Mouse (Mus musculus) gastrocnemius, postnatal 25 days (tissue): ENCODE results near the gene Ppp2r5e. TPM values are rescaled to one million over a fixed set of nuclear protein-coding genes. Genes with fewer than 3 reads are reported as not detected.

Experiments used
- DNase-seq: peaks from one replicate; pipeline ENCODE4 v3.0.0; 2022
- long read RNA-seq, 2 experiments: library from polyadenylated mRNA; stranded (forward); transcript quantifications; one replicate each; pipeline ENCODE4 v2.0.0; 2021
- total RNA-seq, 2 experiments: library from RNA; stranded (reverse); gene quantifications; 1 replicate in 1 of 2; 2 replicates in 1 of 2; pipeline ENCODE4 v1.2.3; 2021

Ppp2r5e gene
- total RNA-seq: 10 to 100 TPM; 25.3 to 26.7 TPM
- long read RNA-seq, experiment 1, full-length matches to known transcripts: 13 of 19 reads
- long read RNA-seq, experiment 1, partial matches to known transcripts: 1 of 19 reads
- long read RNA-seq, experiment 1, other reads (novel, unspliced or antisense): 5 of 19 reads
- long read RNA-seq, experiment 2, full-length matches to known transcripts: 20 of 27 reads
- long read RNA-seq, experiment 2, partial matches to known transcripts: 0 of 27 reads
- long read RNA-seq, experiment 2, other reads (novel, unspliced or antisense): 7 of 27 reads

DNA sequence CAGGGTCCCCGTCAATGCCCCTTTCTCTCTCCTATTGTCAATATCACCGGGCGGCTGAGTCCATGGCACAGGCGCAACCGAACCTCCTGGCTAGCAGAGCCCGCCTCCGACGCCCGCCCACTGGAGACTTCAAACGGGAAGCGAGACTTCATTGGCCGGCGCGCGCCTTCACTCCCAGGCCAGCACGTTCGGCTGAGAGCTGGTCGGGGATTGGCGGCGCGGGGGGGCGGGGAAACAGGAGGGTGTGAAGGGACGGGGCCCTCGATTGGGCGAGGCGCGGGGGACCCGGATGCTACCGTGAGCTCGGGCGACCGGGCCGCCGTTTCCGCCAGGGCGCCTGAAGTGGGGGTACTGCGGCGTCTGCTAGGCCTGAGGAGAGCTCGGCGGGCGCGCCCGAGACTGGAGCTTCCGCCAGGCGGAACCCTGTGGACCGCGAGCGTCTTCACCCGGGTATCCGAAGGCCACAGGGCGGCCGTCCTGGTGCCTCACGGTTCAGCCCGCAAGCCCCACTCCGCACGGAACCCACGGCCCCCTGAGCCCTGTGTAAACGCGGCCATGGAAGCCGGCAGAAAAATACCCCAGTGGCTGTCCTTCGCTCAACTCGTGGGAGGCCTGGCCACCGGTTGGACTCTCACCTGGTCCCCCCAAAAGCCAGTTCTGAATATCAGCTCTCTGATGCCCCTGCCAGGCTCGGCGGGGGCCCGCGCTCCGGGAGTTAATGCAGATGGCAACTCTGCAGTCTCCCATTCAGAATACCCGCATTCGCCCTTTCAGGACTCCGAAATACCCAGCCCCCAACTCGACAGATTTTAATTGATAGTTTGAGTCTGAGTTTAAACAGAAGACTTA is at the start of gene Ppp2r5e:
Ppp2r5e (minus strand) TSS at position 92 of the 849 bp plus-strand sequence.
- DNase-seq: peak; percentile 100

DNA sequence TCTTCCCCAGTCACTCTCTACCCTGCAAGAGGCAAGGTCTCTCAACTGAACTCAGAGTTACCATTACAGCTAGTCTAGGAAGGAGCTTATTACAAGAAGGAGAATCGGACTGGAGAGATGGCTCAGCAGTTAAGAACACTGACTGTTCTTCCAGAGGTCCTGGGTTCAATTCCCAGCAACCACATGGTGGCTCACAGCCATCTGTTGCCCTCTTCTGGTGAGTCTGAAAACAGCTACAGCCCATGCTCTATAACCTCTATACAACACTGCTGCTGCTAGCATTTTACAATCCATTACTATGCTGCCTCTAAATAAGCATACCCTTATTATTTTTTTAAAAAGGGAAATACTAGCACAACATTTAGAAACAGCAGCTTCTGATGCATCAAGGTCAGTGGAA is 49.7 kb upstream of the Ppp2r5e start:
- no peak for DNase-seq

DNA sequence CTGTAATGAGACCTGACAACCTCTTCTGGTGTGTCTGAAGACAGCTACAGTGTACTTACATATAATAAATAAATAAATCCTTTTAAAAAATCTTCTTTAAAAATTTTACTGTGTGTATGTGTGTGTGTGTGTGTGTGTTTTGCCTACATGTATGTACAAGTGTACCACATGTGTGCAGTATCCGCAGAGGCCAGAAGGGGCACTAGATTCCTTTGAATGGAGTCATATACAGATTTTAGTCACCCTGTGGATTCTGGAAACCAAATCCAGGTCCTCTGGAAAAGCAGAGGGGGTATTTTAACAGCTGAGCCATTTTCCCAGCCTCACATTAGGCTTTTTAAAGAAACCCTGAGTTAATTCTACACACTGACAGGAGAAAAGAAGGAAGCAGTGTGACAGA is 45.7 kb upstream of the Ppp2r5e start:
- no peak for DNase-seq

DNA sequence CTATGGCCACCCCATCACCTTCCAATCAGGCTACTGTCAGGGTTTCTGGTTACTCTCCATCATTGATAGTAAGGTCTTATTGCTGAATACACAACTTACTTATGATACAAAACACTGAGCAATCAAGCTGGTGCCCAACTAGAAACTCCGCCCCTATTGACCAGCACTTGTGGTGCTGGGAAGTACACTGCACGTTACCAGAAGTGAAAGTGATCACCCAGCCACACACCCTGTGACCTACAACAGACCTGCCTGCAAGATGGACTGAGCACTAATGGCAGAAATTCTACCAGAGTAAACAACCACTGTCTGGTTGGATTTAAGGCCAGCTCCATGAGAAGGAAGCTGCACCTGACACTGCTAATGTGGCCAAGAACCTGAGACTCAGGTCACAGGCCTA is 42.3 kb upstream of the Ppp2r5e start:
- DNase-seq: no peak

DNA sequence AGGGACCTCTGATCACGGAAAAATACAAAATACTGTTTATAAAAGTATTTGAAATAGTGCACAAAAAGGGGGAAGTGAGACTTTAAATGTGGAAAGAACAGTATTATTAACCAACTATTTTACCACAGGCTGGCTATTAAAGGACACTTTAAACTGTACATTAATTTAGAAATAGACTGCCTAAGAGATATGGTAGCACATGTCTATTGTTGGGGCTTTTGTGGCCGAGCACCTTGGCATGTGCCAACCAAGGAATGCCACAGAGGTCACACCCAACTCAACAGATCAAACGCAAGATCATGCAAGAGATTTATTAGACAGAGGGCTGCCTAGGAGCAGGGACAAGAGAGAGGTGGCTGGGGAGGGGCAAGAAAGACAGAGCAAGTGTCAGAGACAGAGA is 41.1 kb upstream of the Ppp2r5e start:
- no peak for DNase-seq

DNA sequence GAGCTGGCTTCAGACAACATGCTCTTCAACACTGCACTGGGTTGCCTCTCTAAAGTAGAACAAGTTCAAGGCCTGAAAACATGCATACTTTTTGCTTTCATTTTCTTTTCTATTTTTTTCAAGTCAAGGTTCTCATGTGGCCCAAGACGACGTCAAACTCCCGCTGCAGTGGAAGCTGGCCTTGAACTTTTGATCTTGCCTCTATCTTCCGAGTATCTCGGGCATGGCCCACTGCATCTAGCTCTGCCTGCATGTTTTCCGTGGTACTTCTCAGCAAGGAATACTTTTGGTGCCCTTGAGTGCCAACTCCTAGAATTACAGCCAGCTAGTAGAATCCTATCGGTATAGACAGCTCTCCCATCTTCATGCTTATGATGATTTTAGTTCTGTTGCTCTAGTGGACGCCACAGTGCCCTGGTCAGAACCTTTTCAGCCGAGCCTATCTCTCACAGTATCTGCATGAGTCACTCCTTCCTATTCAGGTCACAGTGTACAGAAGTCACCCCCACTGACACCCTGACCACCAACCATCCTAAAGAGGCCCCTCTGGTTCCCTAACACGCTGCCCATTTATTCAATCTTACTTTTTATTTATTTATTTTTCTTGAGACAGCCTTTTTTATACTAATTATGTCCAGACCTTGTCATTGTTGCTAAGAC is 39.9 kb upstream of the Ppp2r5e start:
- no peak for DNase-seq

DNA sequence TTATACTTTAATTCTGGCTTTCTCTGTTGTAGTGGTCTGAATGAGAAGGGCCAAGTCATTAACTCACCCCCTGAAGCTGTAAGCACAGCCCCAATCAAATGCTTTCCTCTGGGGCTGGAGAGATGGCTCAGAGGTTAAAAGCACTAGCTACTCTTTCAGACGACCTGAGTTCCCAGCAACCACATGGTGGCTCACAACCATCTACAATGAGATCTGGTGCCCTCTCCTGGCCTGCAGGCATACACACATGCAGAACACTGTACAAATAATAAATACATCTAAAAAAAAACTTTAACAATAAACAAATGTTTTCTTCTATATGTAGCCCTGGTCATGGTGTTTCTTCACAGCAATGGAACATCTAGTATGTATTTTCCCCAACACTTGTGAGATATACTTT is 33.6 kb upstream of the Ppp2r5e start:
- DNase-seq: no peak

DNA sequence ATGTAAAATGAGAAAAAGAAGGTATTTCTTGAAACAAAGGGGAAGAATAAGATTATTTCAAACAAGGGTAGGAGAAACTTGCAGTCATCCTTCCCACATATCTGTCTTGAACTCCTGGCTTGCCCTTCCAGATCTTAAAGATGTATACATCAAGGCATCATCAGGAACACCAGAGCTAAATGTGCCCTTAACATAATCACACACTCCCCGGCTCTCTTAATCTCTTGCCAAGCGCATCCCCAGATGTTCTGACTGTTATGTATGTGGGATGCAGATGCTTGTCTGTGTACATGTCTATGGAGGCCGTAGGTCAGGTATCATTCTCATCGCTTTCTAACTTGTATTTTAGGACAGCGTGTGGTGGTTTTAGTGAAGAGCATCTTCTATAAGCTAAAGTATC is 27.2 kb upstream of the Ppp2r5e start:
- DNase-seq: no peak

DNA sequence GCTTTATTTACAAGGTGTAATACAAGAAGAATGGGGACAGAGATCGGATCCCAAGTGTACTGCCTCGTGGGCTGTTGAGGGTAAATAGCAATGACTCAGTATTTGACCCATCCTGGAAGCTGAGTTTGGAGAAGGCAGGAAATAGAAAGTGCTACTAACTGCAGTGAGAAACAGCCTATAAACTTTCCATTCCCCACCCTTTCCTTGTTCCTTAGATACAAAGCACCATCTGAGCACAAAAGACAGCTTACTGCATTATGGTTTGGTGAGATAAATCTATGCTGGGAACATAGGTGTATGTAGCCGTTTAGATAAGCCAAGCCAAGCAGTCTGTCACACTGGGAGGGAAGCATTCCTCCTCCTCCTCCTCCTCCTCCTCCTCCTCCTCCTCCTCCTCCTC is 26.8 kb upstream of the Ppp2r5e start:
- no peak for DNase-seq

DNA sequence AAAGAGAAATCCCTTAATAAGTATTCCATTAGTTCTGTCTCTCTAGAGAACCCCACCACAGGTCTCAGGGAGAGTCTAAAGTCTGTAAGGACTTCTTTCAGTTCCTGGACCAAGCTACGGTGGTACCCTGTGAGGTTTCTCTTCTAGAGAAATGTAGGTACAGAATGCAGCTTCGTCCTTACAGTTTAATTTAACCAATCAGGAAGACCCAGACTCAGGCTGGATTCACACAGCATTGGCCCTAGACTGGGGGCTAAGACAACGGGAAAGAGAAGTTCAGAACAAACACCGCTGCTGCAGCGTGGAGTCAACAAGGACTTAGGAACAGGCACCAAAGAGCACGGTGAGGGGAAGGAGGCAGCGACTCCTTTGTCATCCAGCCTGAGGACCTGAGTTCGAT is 20.8 kb upstream of the Ppp2r5e start:
- DNase-seq: no peak

DNA sequence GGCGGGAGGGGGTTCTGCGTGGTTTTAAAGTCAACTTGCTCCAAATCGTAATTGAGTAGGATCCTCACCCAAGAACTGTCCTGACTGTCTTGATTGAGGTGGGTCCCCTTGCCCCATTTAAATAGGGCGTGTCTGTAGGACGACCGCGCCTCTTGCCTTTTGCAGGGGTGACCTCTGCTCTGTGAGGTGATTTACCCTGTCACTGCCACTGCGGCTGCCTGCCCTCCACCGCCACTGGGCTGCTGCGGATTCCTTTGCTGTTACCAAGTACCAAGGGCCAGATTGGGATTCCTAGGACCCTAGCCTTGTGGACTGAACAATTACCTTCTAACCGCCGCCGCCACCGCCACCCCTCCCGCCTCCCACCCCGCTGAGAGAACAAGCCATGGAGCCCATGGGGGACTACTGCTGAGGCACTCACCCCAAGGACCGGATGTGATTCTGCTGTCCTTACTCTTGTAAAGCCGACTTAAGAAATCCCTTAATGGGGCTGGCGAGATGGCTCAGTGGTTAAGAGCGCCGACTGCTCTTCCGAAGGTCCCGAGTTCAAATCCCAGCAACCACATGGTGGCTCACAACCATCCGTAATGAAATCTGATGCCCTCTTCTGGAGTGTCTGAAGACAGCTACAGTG is 20.2 kb upstream of the Ppp2r5e start:
- no peak for DNase-seq

DNA sequence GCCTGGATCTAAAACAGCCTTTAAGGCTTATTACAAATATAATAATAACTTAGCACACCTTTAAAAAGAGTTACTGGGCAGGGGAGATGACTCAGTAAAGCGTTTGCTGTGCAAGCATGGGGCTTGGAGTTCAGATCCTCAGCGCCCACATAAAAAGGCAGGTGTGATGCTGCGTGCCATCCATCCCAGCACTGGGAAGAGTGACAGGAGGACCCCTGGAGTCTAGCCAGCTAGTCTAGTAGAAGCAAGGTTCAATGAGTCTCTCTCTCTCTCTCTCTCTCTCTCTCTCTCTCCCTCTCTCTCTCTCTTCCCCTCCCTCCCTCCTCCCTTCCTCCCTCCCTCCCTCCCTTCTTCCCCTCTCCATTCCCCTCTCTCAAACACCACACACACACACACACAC is 19.5 kb upstream of the Ppp2r5e start:
- DNase-seq: no peak

DNA sequence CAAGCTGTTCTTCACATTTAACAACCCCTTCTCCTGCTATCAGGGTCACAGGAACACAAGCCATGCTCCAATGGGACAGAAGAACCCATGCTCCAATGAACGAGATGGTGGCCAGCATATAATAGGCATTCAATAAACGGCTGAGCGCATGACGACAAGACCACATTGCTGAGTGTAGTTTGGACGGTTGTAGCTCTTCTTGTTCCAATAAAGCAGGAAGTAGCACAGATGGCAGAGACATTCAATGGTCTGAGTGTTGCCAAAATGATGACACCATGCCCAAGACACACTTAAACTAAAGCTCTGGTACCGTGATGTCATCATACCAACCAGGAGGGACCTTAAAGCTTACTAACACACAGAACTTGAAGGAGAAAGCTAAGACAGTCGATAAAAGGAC is 16.7 kb upstream of the Ppp2r5e start:
- DNase-seq: no peak

DNA sequence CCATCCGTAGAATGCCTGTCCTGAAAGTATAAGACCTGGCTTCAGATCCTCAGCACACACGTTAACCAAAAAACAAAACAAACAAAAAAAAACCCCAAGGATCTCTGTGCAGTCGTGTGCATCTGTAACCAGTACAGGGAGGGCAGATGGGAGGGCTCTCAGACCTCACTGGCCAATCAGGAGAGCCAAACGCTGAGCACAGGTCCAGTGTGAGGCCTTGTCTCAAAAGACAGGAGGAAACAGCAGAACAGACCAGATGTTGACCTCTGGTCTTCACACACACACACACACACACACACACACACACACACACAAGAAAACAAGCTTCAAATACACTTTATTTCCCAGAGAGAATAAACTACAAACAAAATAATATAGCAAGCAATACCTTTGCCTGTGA is 3.4 kb upstream of the Ppp2r5e start:
- DNase-seq: no peak

DNA sequence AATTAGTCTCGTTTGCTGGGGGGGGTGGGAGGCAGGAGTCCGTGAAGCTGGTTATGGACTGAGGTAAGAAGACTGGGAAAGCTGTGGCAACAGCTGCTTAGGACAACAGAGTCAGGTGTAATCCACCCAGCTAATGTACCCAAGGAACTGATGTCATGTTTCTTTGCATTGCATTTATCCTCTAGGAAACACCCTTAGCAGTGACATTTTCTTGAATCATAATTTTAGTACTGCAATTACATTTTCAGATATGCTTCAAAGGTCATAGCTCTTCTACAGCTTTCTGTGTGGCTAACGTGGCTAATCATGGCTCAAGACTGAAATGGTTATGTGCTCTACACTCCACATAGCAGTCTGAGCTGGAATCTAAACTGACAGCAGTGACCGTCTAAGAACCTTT is 2.9 kb upstream of the Ppp2r5e start:
- DNase-seq: no peak

DNA sequence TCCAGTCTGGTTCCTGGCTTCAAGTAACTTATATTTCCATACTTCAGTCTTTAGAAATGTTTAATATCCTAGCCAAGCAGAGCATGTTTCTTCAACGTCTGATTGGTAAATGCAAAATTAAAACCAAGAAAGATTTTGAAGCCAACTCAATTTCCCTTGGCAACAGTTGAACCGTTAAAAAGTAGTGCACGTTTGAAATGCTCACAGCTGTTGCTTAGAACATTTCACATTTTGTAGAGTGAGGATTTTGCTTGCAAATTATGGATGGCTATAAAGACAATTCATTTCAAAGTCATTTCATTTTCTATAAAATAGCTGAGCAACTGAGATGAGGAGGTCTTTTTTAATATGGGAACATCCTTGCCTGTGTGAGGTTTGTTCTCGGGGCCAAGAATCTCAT is 1.7 kb upstream of the Ppp2r5e start:
- no peak for DNase-seq

DNA sequence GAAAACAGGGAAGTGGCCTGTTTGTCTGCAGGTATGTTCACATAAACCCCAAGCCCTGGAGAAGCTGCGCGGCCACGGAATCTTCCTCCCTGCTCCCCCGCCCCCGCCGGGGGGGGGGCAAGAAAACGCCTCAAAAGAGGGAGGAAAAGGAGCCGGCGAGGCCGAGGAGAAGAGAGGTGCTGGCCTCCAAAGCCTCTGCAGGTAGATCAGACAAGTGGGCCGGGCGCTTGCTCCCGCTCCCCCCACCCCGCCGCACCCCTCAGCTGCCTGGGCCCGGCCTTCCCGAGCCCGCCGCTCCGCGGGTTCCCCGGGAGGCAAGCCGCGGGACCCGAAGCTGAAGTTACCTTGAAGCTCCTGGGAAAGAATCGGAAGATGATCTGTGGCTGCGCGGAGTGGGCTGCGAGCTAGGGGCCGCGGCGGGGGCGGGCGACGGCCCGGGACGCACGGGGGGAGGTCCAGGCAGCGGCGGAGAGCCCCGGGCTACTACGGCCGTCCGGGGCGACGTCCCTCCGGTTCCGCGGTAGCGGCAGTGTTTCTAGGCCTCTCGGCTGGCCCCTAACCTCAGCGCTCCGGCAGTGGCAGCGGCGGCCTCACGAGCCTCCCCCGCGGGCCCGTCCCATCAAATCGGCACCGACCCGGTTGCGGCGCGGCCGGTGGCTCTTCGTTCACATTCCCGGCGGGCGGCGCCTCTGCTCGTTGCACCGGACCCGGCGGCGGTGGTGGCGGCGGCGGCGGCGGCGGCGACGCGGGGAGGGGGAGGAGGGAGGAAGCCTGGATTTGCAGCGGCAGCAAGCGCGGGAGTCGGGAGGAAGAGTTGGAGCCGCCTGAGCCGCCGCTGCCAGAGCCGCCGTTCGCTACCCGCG is 523 bp downstream of the Ppp2r5e start:
- peak; percentile 9 for DNase-seq

DNA sequence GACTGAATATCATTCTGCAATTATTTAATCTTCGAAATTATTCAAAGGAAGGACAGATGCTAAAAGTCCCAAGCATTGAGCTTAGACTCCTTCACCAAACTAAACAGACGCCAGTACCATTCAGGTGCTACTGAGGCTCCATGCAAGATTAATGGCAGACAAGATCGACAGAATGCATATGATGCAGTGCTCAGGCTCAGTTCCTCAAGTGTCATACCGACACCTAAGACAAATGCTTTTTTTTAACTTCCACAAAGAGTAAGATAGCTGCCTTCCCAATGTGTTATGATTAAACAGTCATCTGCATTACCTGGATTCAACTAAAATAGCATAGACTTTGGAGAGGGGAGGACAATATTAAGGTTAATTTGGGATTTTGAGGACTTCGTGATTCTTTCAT is 1.6 kb downstream of the Ppp2r5e start:
- DNase-seq: no peak

DNA sequence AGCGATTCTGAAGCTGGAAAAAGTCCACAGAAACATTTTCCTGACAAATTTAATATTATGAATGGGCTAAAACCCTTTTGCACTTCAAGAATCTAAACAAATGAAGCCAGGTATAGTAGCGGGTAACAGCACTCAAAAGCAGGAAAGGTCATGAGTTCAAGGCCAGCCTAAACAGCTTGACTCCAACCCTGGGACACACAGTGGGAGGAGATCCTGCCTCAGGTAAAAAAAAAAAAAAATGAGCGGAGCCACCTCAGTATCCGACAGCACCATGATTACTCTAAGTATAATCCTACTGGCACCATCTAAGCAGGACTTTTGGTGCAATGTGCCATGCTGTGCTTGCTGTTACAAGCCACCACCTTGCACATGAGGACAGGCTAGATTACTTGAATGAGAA is 2.2 kb downstream of the Ppp2r5e start:
- no peak for DNase-seq

DNA sequence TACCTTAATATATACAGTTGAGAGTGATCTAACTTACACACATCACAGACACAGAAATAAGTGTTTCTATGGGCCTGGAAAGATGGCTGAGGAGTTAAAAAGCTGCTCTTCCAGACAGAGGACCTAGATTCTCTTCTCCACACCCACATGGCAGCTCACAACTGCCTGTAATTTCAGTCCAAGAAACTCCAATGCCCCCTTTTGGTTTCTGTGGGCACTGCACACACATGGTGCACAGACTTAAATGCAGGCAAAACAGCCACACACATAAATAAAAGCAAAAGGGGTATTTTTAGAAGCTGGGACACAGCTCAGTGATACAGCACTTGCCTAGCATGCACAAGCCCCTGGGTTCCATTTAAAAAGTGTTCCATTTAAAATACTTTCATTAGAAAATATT is 8.5 kb downstream of the Ppp2r5e start:
- no peak for DNase-seq

DNA sequence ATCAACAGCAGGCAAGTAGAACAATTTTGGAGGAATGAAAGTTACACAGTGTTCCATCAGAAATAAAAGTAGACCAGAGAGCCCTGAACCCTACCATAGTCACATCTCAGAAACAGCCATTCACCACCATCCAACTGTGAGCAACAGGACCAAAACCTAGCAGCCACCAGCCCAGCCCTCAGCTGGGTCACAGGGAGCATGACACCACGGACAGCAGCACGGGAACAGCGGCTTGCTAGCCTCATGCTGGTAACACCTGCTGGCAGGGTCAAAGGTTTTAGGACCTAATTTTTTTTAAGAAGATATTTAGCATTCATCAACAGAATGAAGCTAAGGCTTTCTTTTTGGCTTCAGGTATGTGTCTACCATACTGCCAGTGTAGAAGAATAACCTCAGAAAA is 12.3 kb downstream of the Ppp2r5e start:
- DNase-seq: no peak

DNA sequence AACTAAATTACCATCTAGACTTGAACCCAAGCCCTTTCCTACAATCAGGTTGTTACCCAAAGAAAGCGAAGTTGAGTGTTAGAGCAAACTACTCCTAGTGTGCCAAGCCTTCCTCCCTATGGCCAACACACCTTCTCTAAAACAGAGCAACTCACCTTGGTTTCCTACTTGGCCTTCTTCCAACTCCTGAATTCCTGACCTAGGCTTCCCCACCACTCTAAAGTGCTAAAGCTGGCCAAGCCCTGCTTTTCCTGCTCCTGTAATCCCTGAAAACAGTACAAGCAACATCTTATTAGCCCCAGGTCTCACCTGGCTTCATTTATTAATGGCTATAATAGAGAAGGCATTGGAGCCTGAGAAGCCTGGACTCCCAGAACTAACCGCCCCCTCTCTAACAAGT is 17.0 kb downstream of the Ppp2r5e start:
- no peak for DNase-seq
